Mouse (Mus musculus): ENCODE measurements around the gene Aip.

Gene Aip

GRCm38 (mm10) chr19:4125741-4126696 is at the start of gene Aip:
Gene Aip (minus strand): TSS chr19:4125858.
- DNase-seq (ENCODE audit: low read depth, low spot score) = peak; percentile 95

- DNase-seq (ENCODE audit: low read depth, low spot score) = no peak
These were observed 47.3 kb upstream of the Aip start for GRCm38 (mm10) chr19:4172925-4173324.

- no peak for DNase-seq (ENCODE audit: low read depth, low spot score)
These were observed 46.0 kb upstream of the Aip start for GRCm38 (mm10) chr19:4171393-4172290.

GRCm38 (mm10) chr19:4170723-4171392 is 45.2 kb upstream of the Aip start:
- no peak for DNase-seq (ENCODE audit: low read depth, low spot score)

GRCm38 (mm10) chr19:4169810-4170209 is 44.2 kb upstream of the Aip start:
- DNase-seq (ENCODE audit: low read depth, low spot score) = no peak

GRCm38 (mm10) chr19:4169378-4169784 is 43.7 kb upstream of the Aip start:
- DNase-seq (ENCODE audit: low read depth, low spot score) = peak; percentile 96

- no peak for DNase-seq (ENCODE audit: low read depth, low spot score)
These were observed 41.2 kb upstream of the Aip start for GRCm38 (mm10) chr19:4166678-4167476.

- DNase-seq (ENCODE audit: low read depth, low spot score) = no peak
These were observed 39.1 kb upstream of the Aip start for GRCm38 (mm10) chr19:4164721-4165120.

GRCm38 (mm10) chr19:4164100-4164499 is 38.4 kb upstream of the Aip start:
- DNase-seq (ENCODE audit: low read depth, low spot score) = no peak

- DNase-seq (ENCODE audit: low read depth, low spot score) = no peak
These were observed 37.9 kb upstream of the Aip start for GRCm38 (mm10) chr19:4163543-4163887.

GRCm38 (mm10) chr19:4162646-4163542 is 37.2 kb upstream of the Aip start, which contains the start of gene Rps6kb2:
Gene Rps6kb2 (minus strand): TSS chr19:4163354.
- peak; percentile 82 for DNase-seq (ENCODE audit: low read depth, low spot score)

GRCm38 (mm10) chr19:4159049-4159448 is 33.4 kb upstream of the Aip start:
- DNase-seq (ENCODE audit: low read depth, low spot score) = no peak

GRCm38 (mm10) chr19:4156771-4157170 is 31.1 kb upstream of the Aip start:
- DNase-seq (ENCODE audit: low read depth, low spot score) = no peak

GRCm38 (mm10) chr19:4156073-4156579 is 30.5 kb upstream of the Aip start:
- DNase-seq (ENCODE audit: low read depth, low spot score) = no peak

GRCm38 (mm10) chr19:4155223-4156072 is 29.8 kb upstream of the Aip start:
- DNase-seq (ENCODE audit: low read depth, low spot score) = no peak

- no peak for DNase-seq (ENCODE audit: low read depth, low spot score)
These were observed 29.0 kb upstream of the Aip start for GRCm38 (mm10) chr19:4154437-4155222.

GRCm38 (mm10) chr19:4153232-4153654 is 27.6 kb upstream of the Aip start, which contains the start of gene Ptprcap:
Gene Ptprcap (plus strand): TSS chr19:4153604.
- no peak for DNase-seq (ENCODE audit: low read depth, low spot score)
